Mouse (Mus musculus): ENCODE measurements around the gene Tln2. TPM values are rescaled to one million over a fixed set of nuclear protein-coding genes. Genes with fewer than 3 reads are reported as not detected.
A peak's percentile ranks its signal among the peaks of the same experiment; 100 is the strongest.

The Tln2 gene
- polyA plus RNA-seq, 1 experiment from 2014 or later, result 66.6 TPM

- Histone ChIP-seq H3K4me3 (ENCODE audit: low read depth, low read length) (no peak overlapping the region), H3K36me3 (ENCODE audit: control insufficient read depth, insufficient read depth, low read length) (no peaks in the 10 kb centered on the region), H3K4me2 (ENCODE audit: low read depth, low read length) (no peak overlapping the region), H3K9ac (replicated peaks; ENCODE audit: low read depth, low read length) (no peak overlapping the region), H3K27ac (ENCODE audit: low read depth, low read length) (no peak overlapping the region), H3K27me3 (ENCODE audit: control insufficient read depth, insufficient read depth, low read length) (no peaks in the 10 kb centered on the region), H3K9me3 (ENCODE audit: control insufficient read depth, low read length) (no peaks in the 10 kb centered on the region), H3K4me1 (ENCODE audit: control insufficient read depth, insufficient read depth, low read length) (no peaks in the 10 kb centered on the region)
- WGBS, result 81% methylated on average over 6 of the region's 6 CpGs
- ATAC-seq (ENCODE audit: low read depth), result no peak
These were observed 6.3 kb upstream of the Tln2 start for GRCm38 (mm10) chr9:67565801-67566258.

DNA sequence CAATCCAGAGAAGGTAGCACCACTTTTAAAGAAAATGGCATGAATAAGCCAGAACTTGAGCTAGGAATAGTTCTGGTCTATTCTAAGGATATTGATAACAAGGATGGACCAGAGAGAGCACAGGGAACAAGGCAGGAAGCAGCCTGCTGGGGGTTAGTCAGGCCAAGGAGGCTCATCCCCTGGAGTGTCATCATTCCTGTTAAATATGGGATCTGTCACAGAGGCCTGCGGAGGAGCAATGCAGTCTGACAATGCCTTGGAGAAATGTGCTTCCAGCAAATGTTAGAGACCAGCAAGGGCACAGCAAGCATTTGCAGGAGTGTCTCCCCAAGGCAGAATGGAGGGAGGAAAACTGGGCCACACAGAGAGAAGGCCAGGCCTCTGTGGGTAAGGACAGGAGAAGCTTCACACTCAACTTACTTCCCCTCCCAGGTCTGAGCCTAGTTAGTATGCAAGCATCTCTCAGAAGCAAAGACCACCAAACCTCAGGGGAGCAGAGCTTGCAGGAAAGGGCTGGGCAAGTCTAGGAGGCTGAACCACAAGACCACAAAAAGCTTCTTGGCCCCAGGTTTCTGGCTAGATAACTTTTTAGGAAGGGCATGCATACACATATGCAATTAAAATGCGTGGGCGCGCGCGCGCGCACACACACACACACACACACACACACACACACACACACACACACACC lies 9.5 kb downstream of the Tln2 start:
- Histone ChIP-seq H3K4me2 (ENCODE audit: low read depth, low read length) (no peak overlapping the region), H3K4me3 (ENCODE audit: low read depth, low read length) (no peak overlapping the region), H3K27me3 (ENCODE audit: control insufficient read depth, insufficient read depth, low read length) (no peaks in the 10 kb centered on the region), H3K36me3 (ENCODE audit: control insufficient read depth, insufficient read depth, low read length) (no peaks in the 10 kb centered on the region), H3K27ac (ENCODE audit: low read depth, low read length) (peak overlapping the region; percentile 55), H3K4me1 (ENCODE audit: control insufficient read depth, insufficient read depth, low read length) (no peaks in the 10 kb centered on the region; the same call in 1 of the 2 replicates), H3K9me3 (ENCODE audit: control insufficient read depth, low read length) (no peaks in the 10 kb centered on the region), H3K9ac (replicated peaks; ENCODE audit: low read depth, low read length) (no peak overlapping the region)
- no peak for ATAC-seq (ENCODE audit: low read depth)
- 86% methylated on average over 8 of the region's 8 CpGs for WGBS

DNA sequence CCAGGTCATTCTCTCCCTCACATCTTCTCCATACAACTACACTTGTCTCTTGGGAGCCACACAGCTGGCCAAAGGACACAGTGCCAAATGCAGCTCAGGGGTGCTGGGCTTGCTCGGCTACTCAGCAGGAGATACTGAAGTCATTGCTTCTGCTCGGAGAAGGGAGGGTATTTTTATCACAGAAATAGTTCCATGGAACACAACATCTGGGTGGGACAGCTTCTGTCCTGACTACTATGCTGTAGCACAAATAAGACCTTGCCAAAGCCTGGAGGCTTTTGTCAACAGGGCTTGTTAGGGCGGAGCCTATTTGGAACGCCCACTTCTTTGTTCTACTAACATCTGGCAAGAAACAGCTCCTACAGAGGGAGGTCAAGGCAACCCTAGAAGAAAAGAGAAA lies 10.2 kb downstream of the Tln2 start:
- ATAC-seq (ENCODE audit: low read depth), result no peak
- Histone ChIP-seq H3K27me3 (ENCODE audit: control insufficient read depth, insufficient read depth, low read length) (no peaks in the 10 kb centered on the region), H3K4me3 (ENCODE audit: low read depth, low read length) (no peak overlapping the region), H3K9me3 (ENCODE audit: control insufficient read depth, low read length) (no peaks in the 10 kb centered on the region), H3K4me2 (ENCODE audit: low read depth, low read length) (no peak overlapping the region), H3K27ac (ENCODE audit: low read depth, low read length) (peak overlapping the region; percentile 55; the same call in 1 of the 2 replicates), H3K9ac (replicated peaks; ENCODE audit: low read depth, low read length) (no peak overlapping the region), H3K4me1 (ENCODE audit: control insufficient read depth, insufficient read depth, low read length) (no peaks in the 10 kb centered on the region; the same call in 1 of the 2 replicates), H3K36me3 (ENCODE audit: control insufficient read depth, insufficient read depth, low read length) (no peaks in the 10 kb centered on the region)
- 23% methylated on average over 4 of the region's 4 CpGs for WGBS

- H3K4me1 ChIP-seq (ENCODE audit: control insufficient read depth, insufficient read depth, low read length), result no peaks in the 10 kb centered on the region; the same call in 1 of the 2 replicates
- H3K36me3 ChIP-seq (ENCODE audit: control insufficient read depth, insufficient read depth, low read length), result no peaks in the 10 kb centered on the region
- no peak overlapping the region for H3K4me3 ChIP-seq (ENCODE audit: low read depth, low read length)
- no peak overlapping the region for H3K27ac ChIP-seq (ENCODE audit: low read depth, low read length)
- no peak for ATAC-seq (ENCODE audit: low read depth)
- H3K27me3 ChIP-seq (ENCODE audit: control insufficient read depth, insufficient read depth, low read length), result no peaks in the 10 kb centered on the region
- H3K9ac ChIP-seq (replicated peaks; ENCODE audit: low read depth, low read length), result no peak overlapping the region
- no peak overlapping the region for H3K4me2 ChIP-seq (ENCODE audit: low read depth, low read length)
- 88% methylated on average over 5 of the region's 5 CpGs for WGBS
- H3K9me3 ChIP-seq (ENCODE audit: control insufficient read depth, low read length), result no peaks in the 10 kb centered on the region
These were observed 12.9 kb downstream of the Tln2 start for GRCm38 (mm10) chr9:67546650-67547049.

DNA sequence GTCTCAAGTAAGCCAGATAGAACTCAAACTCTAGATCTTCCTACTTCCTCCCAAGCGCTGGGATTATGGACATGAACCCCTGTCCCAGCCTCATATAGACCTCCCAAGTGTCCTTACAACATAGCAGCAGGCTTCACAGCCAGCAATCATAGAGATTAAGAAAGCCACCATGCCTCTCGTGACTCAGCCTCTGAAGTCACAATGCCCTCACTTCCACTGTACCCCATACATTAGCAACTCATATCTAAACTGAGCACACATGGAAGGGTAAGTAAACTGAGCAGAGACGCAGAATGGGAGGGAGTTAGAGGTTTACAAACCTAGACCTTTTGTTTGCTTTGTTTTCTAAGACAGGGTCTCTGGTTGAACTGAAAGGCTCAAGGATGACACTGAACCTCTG lies 13.7 kb downstream of the Tln2 start:
- 89% methylated on average over 3 of the region's 3 CpGs for WGBS
- H3K9ac ChIP-seq (replicated peaks; ENCODE audit: low read depth, low read length), result no peak overlapping the region
- no peak for ATAC-seq (ENCODE audit: low read depth)
- H3K36me3 ChIP-seq (ENCODE audit: control insufficient read depth, insufficient read depth, low read length), result no peaks in the 10 kb centered on the region
- H3K27me3 ChIP-seq (ENCODE audit: control insufficient read depth, insufficient read depth, low read length), result no peaks in the 10 kb centered on the region
- no peak overlapping the region for H3K27ac ChIP-seq (ENCODE audit: low read depth, low read length)
- no peak overlapping the region for H3K4me3 ChIP-seq (ENCODE audit: low read depth, low read length)
- H3K9me3 ChIP-seq (ENCODE audit: control insufficient read depth, low read length), result no peaks in the 10 kb centered on the region
- H3K4me2 ChIP-seq (ENCODE audit: low read depth, low read length), result no peak overlapping the region
- peaks cover 3% of the 10 kb centered on the region; the same call in 1 of the 2 replicates for H3K4me1 ChIP-seq (ENCODE audit: control insufficient read depth, insufficient read depth, low read length)

GRCm38 (mm10) chr9:67544783-67545182 lies 14.7 kb downstream of the Tln2 start:
- H3K4me2 ChIP-seq (ENCODE audit: low read depth, low read length), result no peak overlapping the region
- no peak overlapping the region for H3K4me3 ChIP-seq (ENCODE audit: low read depth, low read length)
- H3K9ac ChIP-seq (replicated peaks; ENCODE audit: low read depth, low read length), result no peak overlapping the region
- no peaks in the 10 kb centered on the region for H3K9me3 ChIP-seq (ENCODE audit: control insufficient read depth, low read length)
- no peaks in the 10 kb centered on the region for H3K36me3 ChIP-seq (ENCODE audit: control insufficient read depth, insufficient read depth, low read length)
- no peaks in the 10 kb centered on the region for H3K27me3 ChIP-seq (ENCODE audit: control insufficient read depth, insufficient read depth, low read length)
- 70% methylated on average over 7 of the region's 7 CpGs for WGBS
- peaks cover 3% of the 10 kb centered on the region; the same call in 1 of the 2 replicates for H3K4me1 ChIP-seq (ENCODE audit: control insufficient read depth, insufficient read depth, low read length)
- H3K27ac ChIP-seq (ENCODE audit: low read depth, low read length), result no peak overlapping the region
- ATAC-seq (ENCODE audit: low read depth), result no peak

DNA sequence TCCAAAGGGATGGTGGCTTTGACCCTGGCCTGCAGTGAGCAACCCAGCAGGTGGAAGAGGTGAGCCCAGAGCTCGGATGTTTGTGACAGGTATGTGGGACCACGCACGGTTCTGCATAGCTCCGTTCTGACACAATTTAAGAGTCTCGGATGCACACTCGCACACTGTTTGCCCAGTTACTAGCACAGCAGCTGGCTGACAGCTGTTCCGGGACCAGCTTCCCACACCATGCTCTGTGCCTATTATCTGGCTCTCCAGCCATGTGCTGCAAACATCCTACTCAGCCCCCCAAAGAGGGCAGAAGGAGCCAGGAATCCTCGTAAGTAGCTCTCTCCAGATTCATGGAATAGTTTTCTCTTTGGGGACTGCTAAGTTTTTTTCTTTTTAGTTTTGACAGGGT lies 17.6 kb downstream of the Tln2 start:
- no peak overlapping the region for H3K9ac ChIP-seq (replicated peaks; ENCODE audit: low read depth, low read length)
- H3K27me3 ChIP-seq (ENCODE audit: control insufficient read depth, insufficient read depth, low read length), result no peaks in the 10 kb centered on the region
- H3K27ac ChIP-seq (ENCODE audit: low read depth, low read length), result no peak overlapping the region
- no peak overlapping the region for H3K4me2 ChIP-seq (ENCODE audit: low read depth, low read length)
- no peak for ATAC-seq (ENCODE audit: low read depth)
- no peaks in the 10 kb centered on the region for H3K9me3 ChIP-seq (ENCODE audit: control insufficient read depth, low read length)
- H3K4me3 ChIP-seq (ENCODE audit: low read depth, low read length), result no peak overlapping the region
- 0 out of 2 replicates have a peak, but pooled peaks cover 3% of the 10 kb centered on the region for H3K4me1 ChIP-seq (ENCODE audit: control insufficient read depth, insufficient read depth, low read length)
- WGBS, result 78% methylated on average over 8 of the region's 8 CpGs
- H3K36me3 ChIP-seq (ENCODE audit: control insufficient read depth, insufficient read depth, low read length), result no peaks in the 10 kb centered on the region

DNA sequence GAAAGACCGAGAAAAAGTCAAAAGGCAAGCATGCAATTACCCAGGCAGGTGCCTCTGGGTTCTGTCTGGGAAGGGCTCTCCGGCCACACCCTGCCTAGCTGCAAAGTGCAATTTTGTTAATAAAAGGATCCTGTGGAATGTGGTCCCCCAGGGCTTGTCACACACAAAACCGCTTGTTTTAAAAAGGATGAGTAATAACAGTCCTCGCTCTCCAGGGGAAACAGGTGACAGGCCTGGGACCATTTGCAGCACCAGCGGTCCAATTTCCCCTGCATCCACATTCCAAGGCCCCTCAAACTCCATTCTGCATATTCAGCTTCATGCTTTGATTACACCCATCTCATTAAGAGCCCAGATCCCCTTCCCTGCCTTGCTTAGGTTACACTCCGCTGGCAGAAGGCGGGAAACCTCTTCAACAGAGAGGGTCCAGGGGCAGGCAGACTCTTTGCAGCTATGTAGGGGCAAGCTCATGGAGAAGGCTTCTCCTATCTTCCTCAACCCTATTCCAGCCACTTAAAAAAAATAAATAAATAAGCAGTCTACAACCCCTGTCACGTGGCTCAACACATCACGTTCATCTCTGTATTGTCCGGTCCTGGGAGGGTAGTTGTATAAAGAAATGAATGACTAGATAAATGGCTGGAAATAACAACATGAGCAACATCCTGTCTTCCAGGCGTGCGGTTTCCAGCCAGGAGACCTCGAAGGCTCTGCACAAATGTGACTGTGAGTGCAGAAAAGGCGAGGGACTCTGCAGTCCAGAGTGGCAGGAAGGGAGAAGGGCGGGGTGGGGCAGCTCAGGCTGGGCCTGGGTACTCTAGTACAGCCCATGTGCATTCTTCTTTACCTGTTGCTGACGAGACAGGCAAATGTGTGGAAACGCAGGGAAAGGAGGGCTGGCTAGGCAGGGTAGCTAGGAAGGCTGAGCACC lies 19.5 kb downstream of the Tln2 start:
- Histone ChIP-seq H3K27ac (ENCODE audit: low read depth, low read length) (no peak overlapping the region), H3K27me3 (ENCODE audit: control insufficient read depth, insufficient read depth, low read length) (no peaks in the 10 kb centered on the region), H3K4me1 (ENCODE audit: control insufficient read depth, insufficient read depth, low read length) (0 out of 2 replicates have a peak, but pooled peaks cover 3% of the 10 kb centered on the region), H3K9me3 (ENCODE audit: control insufficient read depth, low read length) (no peaks in the 10 kb centered on the region), H3K4me2 (ENCODE audit: low read depth, low read length) (no peak overlapping the region), H3K9ac (replicated peaks; ENCODE audit: low read depth, low read length) (no peak overlapping the region), H3K36me3 (ENCODE audit: control insufficient read depth, insufficient read depth, low read length) (no peaks in the 10 kb centered on the region), H3K4me3 (ENCODE audit: low read depth, low read length) (no peak overlapping the region)
- no peak for ATAC-seq (ENCODE audit: low read depth)
- 47% methylated on average over 17 of the region's 17 CpGs for whole genome bisulfite sequencing

- Histone ChIP-seq H3K4me3 (ENCODE audit: low read depth, low read length) (no peak overlapping the region), H3K27me3 (ENCODE audit: control insufficient read depth, insufficient read depth, low read length) (no peaks in the 10 kb centered on the region), H3K9ac (replicated peaks; ENCODE audit: low read depth, low read length) (no peak overlapping the region), H3K4me2 (ENCODE audit: low read depth, low read length) (no peak overlapping the region), H3K36me3 (ENCODE audit: control insufficient read depth, insufficient read depth, low read length) (no peaks in the 10 kb centered on the region), H3K9me3 (ENCODE audit: control insufficient read depth, low read length) (no peaks in the 10 kb centered on the region), H3K4me1 (ENCODE audit: control insufficient read depth, insufficient read depth, low read length) (peaks cover 4% of the 10 kb centered on the region; the same call in 1 of the 2 replicates), H3K27ac (ENCODE audit: low read depth, low read length) (no peak overlapping the region)
- no peak for ATAC-seq (ENCODE audit: low read depth)
- WGBS, result 78% methylated on average over 7 of the region's 7 CpGs
These were observed 25.1 kb downstream of the Tln2 start for GRCm38 (mm10) chr9:67534420-67534819.
